14 mouse cellular contexts compared by ENCODE assay signal in the genomic region with DNA sequence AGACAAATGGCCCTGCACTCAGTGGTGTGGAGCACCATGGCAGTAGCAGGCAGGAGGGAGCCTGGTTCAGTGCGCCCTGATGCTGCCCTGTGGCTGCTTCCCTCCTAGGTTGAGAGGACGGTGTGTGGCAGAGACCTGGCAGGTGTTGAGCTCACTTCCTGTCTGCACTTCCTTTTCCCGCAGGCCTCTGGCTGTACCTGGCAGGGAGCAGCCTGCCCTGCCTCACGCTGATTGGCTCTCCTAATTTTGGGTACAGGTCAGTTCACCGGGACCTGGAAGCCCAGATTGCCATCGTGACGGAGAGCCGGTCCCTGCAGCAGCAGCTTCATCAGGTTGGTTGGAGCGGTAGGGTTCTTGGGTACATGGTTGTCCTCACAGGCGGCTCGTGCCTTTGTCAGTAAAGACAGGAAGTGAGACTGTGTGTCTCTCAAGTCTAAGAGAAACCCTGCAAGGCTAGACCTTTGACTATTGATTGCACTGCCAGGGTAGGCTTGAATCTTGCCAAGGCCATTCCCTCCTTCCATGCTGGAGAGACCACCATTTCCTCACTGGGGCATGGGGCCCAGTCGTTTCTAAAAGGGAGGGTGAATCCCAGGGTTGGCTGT. TPM values are rescaled to one million over a fixed set of nuclear protein-coding genes. Genes with fewer than 3 reads are reported as not detected.
A peak's percentile ranks its signal among the peaks of the same experiment; 100 is the strongest.
DNase-seq lines count a peak whose midpoint lies in the region; ATAC-seq and TF ChIP-seq lines count a peak whose summit lies in the region.
"Had no signal": no experiment of that assay in that cellular context is flagged by ENCODE, and none has a peak within 500 bp of the region (broad histone marks: within the 10 kb centered on the region; RNA-seq: fewer than 3 reads in every experiment).

No protein-coding gene starts in this region.

- H3K4me1 ChIP-seq in heart, embryonic 10.5 days, result peaks cover 66% of the 10 kb centered on the region
- H3K4me1 ChIP-seq in megakaryocyte, embryonic 14.5 days, result peaks cover 94% of the 10 kb centered on the region
- peaks cover 40% of the 10 kb centered on the region for H3K4me1 ChIP-seq in thymus, adult 2 months (replicated peaks; ENCODE audit: control insufficient read depth, insufficient read depth, low read length)
- H3K4me1 ChIP-seq in midbrain, embryonic 11.5 days (ENCODE audit: control insufficient read depth, insufficient read depth, low read length), result 0 out of 2 replicates have a peak, but pooled peaks cover under 1% of the 10 kb centered on the region

- no peak overlapping the region for H3K4me3 ChIP-seq in heart, embryonic 10.5 days
- peak overlapping the region; percentile 69 for H3K4me3 ChIP-seq in megakaryocyte, embryonic 14.5 days (replicated peaks)
- H3K4me3 ChIP-seq in thymus, adult 2 months (ENCODE audit: control insufficient read depth, insufficient read depth, low read length), result peak overlapping the region; percentile 48
- H3K4me3 ChIP-seq in midbrain, embryonic 11.5 days (ENCODE audit: low read depth, low read length), result no peak overlapping the region

- no peaks in the 10 kb centered on the region for H3K27me3 ChIP-seq in heart, embryonic 10.5 days (ENCODE audit: insufficient read depth, poor library complexity, severe bottlenecking)
- no peaks in the 10 kb centered on the region for H3K27me3 ChIP-seq in megakaryocyte, embryonic 14.5 days (replicated peaks)
- no peaks in the 10 kb centered on the region for H3K27me3 ChIP-seq in thymus, adult 2 months (ENCODE audit: control insufficient read depth, insufficient read depth, low read length)
- no peaks in the 10 kb centered on the region for H3K27me3 ChIP-seq in midbrain, embryonic 11.5 days (ENCODE audit: control insufficient read depth, insufficient read depth, low read length)

- TF ChIP-seq CTCF in thymus, adult 2 months (IDR thresholded peaks at IDR 0.05; ENCODE audit: borderline replicate concordance, control insufficient read depth, extremely low read depth, insufficient read depth, low read length, poor library complexity), result no peak

- 82% methylated on average over 12 of the region's 12 CpGs for WGBS in heart, embryonic 10.5 days
- WGBS in thymus, adult 2 months, result 20% methylated on average over 12 of the region's 12 CpGs
- WGBS in midbrain, embryonic 11.5 days, result 91% methylated on average over 12 of the region's 12 CpGs

- H3K9me3 ChIP-seq in heart, embryonic 10.5 days, result no peaks in the 10 kb centered on the region
- peaks cover 6% of the 10 kb centered on the region for H3K9me3 ChIP-seq in megakaryocyte, embryonic 14.5 days
- no peaks in the 10 kb centered on the region for H3K9me3 ChIP-seq in midbrain, embryonic 11.5 days (ENCODE audit: control insufficient read depth, low read length)

- peak overlapping the region; percentile 54; the same call in 1 of the 2 replicates for H3K27ac ChIP-seq in heart, embryonic 10.5 days
- peak overlapping the region; percentile 84 for H3K27ac ChIP-seq in thymus, adult 2 months (ENCODE audit: control insufficient read depth, insufficient read depth, low read length)
- no peak overlapping the region for H3K27ac ChIP-seq in midbrain, embryonic 11.5 days (ENCODE audit: low read depth, low read length)

- no peak for DNase-seq in heart, embryonic 10.5 days (ENCODE audit: low spot score)
- no peak for DNase-seq in heart, postnatal 36 days
- DNase-seq in thymus, adult 2 months, result peak; percentile 72
- no peak for DNase-seq in midbrain, embryonic 11.5 days (ENCODE audit: low spot score, missing footprints)
- DNase-seq in adrenal gland, postnatal 36 days, result no peak
- DNase-seq in frontal cortex, adult 2 months (ENCODE audit: extremely low spot score in 1 of 2, low spot score in 1 of 2), result no peak
- DNase-seq: adrenal gland, adult 8-10 months; forebrain, postnatal 0 days; gastrocnemius, postnatal 36 days; heart, postnatal 4 days; kidney, adult 9 months; lung, postnatal 10 days had no signal

- no peak overlapping the region for H3K9ac ChIP-seq in midbrain, embryonic 11.5 days (ENCODE audit: low read length)
- H3K9ac ChIP-seq: forebrain, postnatal 0 days had no signal

- peaks cover 40% of the 10 kb centered on the region for H3K36me3 ChIP-seq in heart, embryonic 10.5 days
- H3K36me3 ChIP-seq in megakaryocyte, embryonic 14.5 days (replicated peaks; ENCODE audit: low read length), result peaks cover 100% of the 10 kb centered on the region
- H3K36me3 ChIP-seq in thymus, adult 2 months (ENCODE audit: control insufficient read depth, insufficient read depth, low read length), result peaks cover 9% of the 10 kb centered on the region; the same call in 1 of the 2 replicates
- no peaks in the 10 kb centered on the region for H3K36me3 ChIP-seq in midbrain, embryonic 11.5 days (ENCODE audit: control insufficient read depth, insufficient read depth, low read length)

- peak; percentile 87 for ATAC-seq in CD4-positive, CD25-positive, alpha-beta regulatory T cell, adult 4 months
- no peak for ATAC-seq in midbrain, embryonic 11.5 days (ENCODE audit: low FRiP score)
- ATAC-seq: forebrain, postnatal 0 days had no signal

- no peak overlapping the region for H3K4me2 ChIP-seq in midbrain, embryonic 11.5 days

- 0 out of 2 replicates have a peak, but pooled peaks have one; percentile 38 for TF ChIP-seq POLR2A in thymus, adult 2 months (IDR thresholded peaks at IDR 0.05; ENCODE audit: control insufficient read depth, extremely low read depth, insufficient read depth, low read length, poor library complexity)

- intact Hi-C loops in heart, postnatal 36 days (cut with DNase I), result no loop called here

RNA-seq across cellular contexts. Expression of gene Pgs1, which starts 28.4 kb away (rescaled TPM):
- 34.0 and 38.5 TPM in 2 replicates for polyA plus RNA-seq in heart, embryonic 10.5 days (2016; fragmentation: Nextera tagmentation; extraction: Ambion mirVana)
- total RNA-seq in heart, postnatal 36 days (2021), result 10 to 100 TPM; 17.8 to 20.0 TPM
- 10 to 100 TPM; 34.3 to 38.8 TPM for polyA plus RNA-seq in CD4-positive, CD25-positive, alpha-beta regulatory T cell, adult 4 months (2017; shearing (Covaris generic))
- polyA plus RNA-seq in megakaryocyte, embryonic 14.5 days (2012; ENCODE audit: insufficient read depth, low replicate concordance), result 16.0 and 43.0 TPM in 2 replicates
- 89.1 and 89.5 TPM in 2 replicates for polyA plus RNA-seq in thymus, adult 2 months (2012; rRNA removed)
- 40.2 and 42.7 TPM in 2 replicates for polyA plus RNA-seq in midbrain, embryonic 11.5 days (2014; fragmentation: Nextera tagmentation; extraction: Ambion mirVana)
- 10 to 100 TPM; 54.7 to 58.7 TPM for total RNA-seq in adrenal gland, postnatal 36 days (2021)
- polyA plus RNA-seq in frontal cortex, adult 2 months (2012; rRNA removed), result 69.6 and 74.3 TPM in 2 replicates

RNA-seq across cellular contexts. Expression of gene Socs3, which starts 44.6 kb away (rescaled TPM):
- polyA plus RNA-seq in heart, embryonic 10.5 days (2016; fragmentation: Nextera tagmentation; extraction: Ambion mirVana), result 6.9 and 10.6 TPM in 2 replicates
- 1 to 10 TPM; 3.4 to 3.8 TPM for total RNA-seq in heart, postnatal 36 days (2021)
- polyA plus RNA-seq in CD4-positive, CD25-positive, alpha-beta regulatory T cell, adult 4 months (2017; shearing (Covaris generic)), result 10 to 100 TPM; 34.4 to 35.5 TPM
- polyA plus RNA-seq in megakaryocyte, embryonic 14.5 days (2012; ENCODE audit: insufficient read depth, low replicate concordance), result 54.8 and 75.2 TPM in 2 replicates
- 44.3 and 45.7 TPM in 2 replicates for polyA plus RNA-seq in thymus, adult 2 months (2012; rRNA removed)
- 5.5 and 5.9 TPM in 2 replicates for polyA plus RNA-seq in midbrain, embryonic 11.5 days (2014; fragmentation: Nextera tagmentation; extraction: Ambion mirVana)
- total RNA-seq in adrenal gland, postnatal 36 days (2021), result 10 to 100 TPM in 1 of 2 experiments, 1 to 10 TPM in 1; 6.6 to 17.5 TPM
- polyA plus RNA-seq in frontal cortex, adult 2 months (2012; rRNA removed), result 4.5 and 5.8 TPM in 2 replicates

Comparison
In these comparisons a context has a peak if more than half of its experiments do, and no peak if none do; other contexts are left out.
1. H3K4me3 ChIP-seq: peak in megakaryocyte, embryonic 14.5 days (single experiment) and thymus, adult 2 months (single experiment); none in heart, embryonic 10.5 days (single experiment) and midbrain, embryonic 11.5 days (single experiment).